In genomic region chr14:41072944-41073275, GRCm38 (mm10) we compare ENCODE assay signal across 10 mouse cellular contexts. TPM values are rescaled to one million over a fixed set of nuclear protein-coding genes. Genes with fewer than 3 reads are reported as not detected.
DNase-seq lines count a peak whose midpoint lies in the region; ATAC-seq and TF ChIP-seq lines count a peak whose summit lies in the region.
"Had no signal": no experiment of that assay in that cellular context is flagged by ENCODE, and none has a peak within 500 bp of the region (broad histone marks: within the 10 kb centered on the region; RNA-seq: fewer than 3 reads in every experiment).

No protein-coding gene starts in this region.

- WGBS in heart, embryonic 11.5 days (ENCODE audit: insufficient replicate concordance): 9% methylated on average over 8 of the region's 8 CpGs
- 2% methylated on average over 8 of the region's 8 CpGs for WGBS in liver, postnatal 0 days (ENCODE audit: insufficient replicate concordance)

- ATAC-seq in heart, embryonic 11.5 days (replicated peaks; ENCODE audit: insufficient number of reproducible peaks, low FRiP score, low TSS enrichment): no peak
- ATAC-seq in granulocyte monocyte progenitor cell, adult 5-6 weeks (replicated peaks; ENCODE audit: poor library complexity, severe bottlenecking): peak; percentile 35
- no peak for ATAC-seq in liver, postnatal 0 days
- ATAC-seq: CD4-positive, CD25-positive, alpha-beta regulatory T cell, adult 4 months had no signal

- H3K27ac ChIP-seq in heart, embryonic 11.5 days (ENCODE audit: low read depth, low read length): no peak overlapping the region
- no peak overlapping the region for H3K27ac ChIP-seq in ES-Bruce4 (ENCODE audit: insufficient read depth, low read length)
- no peak overlapping the region for H3K27ac ChIP-seq in liver, postnatal 0 days (ENCODE audit: low read depth)

- H3K4me2 ChIP-seq in heart, embryonic 11.5 days: peak overlapping the region; percentile 76
- H3K4me2 ChIP-seq in liver, postnatal 0 days (ENCODE audit: low read depth, low read length): peak overlapping the region; percentile 48

- H3K36me3 ChIP-seq in heart, embryonic 11.5 days (ENCODE audit: control insufficient read depth, insufficient read depth, low read length): no peaks in the 10 kb centered on the region
- no peaks in the 10 kb centered on the region for H3K36me3 ChIP-seq in ES-Bruce4 (ENCODE audit: control insufficient read depth, insufficient read depth, low read length, poor library complexity, severe bottlenecking)
- H3K36me3 ChIP-seq in liver, postnatal 0 days (replicated peaks; ENCODE audit: insufficient read depth, low read length): no peaks in the 10 kb centered on the region

- DNase-seq in heart, adult 8-10 months (ENCODE audit: low spot score): no peak
- no peak for DNase-seq in liver, postnatal 0 days
- no peak for DNase-seq in urinary bladder, postnatal 4 days (ENCODE audit: low spot score in 2 of 2)
- DNase-seq in right cerebral cortex, postnatal 36 days (ENCODE audit: low spot score in 2 of 2): no peak
- no peak for DNase-seq in urinary bladder, postnatal 10 days (ENCODE audit: low spot score)

- H3K4me1 ChIP-seq in heart, embryonic 11.5 days (ENCODE audit: control insufficient read depth, insufficient read depth, low read length): peaks cover 4% of the 10 kb centered on the region; the same call in 1 of the 2 replicates
- no peaks in the 10 kb centered on the region for H3K4me1 ChIP-seq in ES-Bruce4 (ENCODE audit: control insufficient read depth, insufficient read depth, low read length)
- 0 out of 2 replicates have a peak, but pooled peaks cover 6% of the 10 kb centered on the region for H3K4me1 ChIP-seq in liver, postnatal 0 days (ENCODE audit: insufficient read depth)

- 0 out of 2 replicates have a peak overlapping the region, but pooled peaks have one; percentile 52 for H3K9ac ChIP-seq in heart, embryonic 11.5 days (ENCODE audit: low read depth, low read length)
- H3K9ac ChIP-seq in ES-Bruce4 (ENCODE audit: low read depth, poor library complexity, severe bottlenecking): no peak overlapping the region
- no peak overlapping the region for H3K9ac ChIP-seq in liver, postnatal 0 days (replicated peaks)

- peak overlapping the region; percentile 42 for H3K4me3 ChIP-seq in heart, embryonic 11.5 days (ENCODE audit: low read depth, low read length)
- peak overlapping the region; percentile 5; the same call in 1 of the 2 replicates for H3K4me3 ChIP-seq in ES-Bruce4 (ENCODE audit: low read depth, low read length)
- peak overlapping the region; percentile 15; the same call in 1 of the 2 replicates for H3K4me3 ChIP-seq in liver, postnatal 0 days (ENCODE audit: low read depth, low read length)

- H3K9me3 ChIP-seq in heart, embryonic 11.5 days (replicated peaks; ENCODE audit: control insufficient read depth, low read length): no peaks in the 10 kb centered on the region
- H3K9me3 ChIP-seq in ES-Bruce4 (replicated peaks; ENCODE audit: control insufficient read depth, insufficient read depth, low read length, poor library complexity, severe bottlenecking): no peaks in the 10 kb centered on the region
- no peaks in the 10 kb centered on the region for H3K9me3 ChIP-seq in liver, postnatal 0 days (ENCODE audit: low read length)

- no peaks in the 10 kb centered on the region for H3K27me3 ChIP-seq in heart, embryonic 11.5 days (ENCODE audit: control insufficient read depth, insufficient read depth, low read length)
- no peaks in the 10 kb centered on the region for H3K27me3 ChIP-seq in ES-Bruce4 (ENCODE audit: control insufficient read depth, insufficient read depth, low read length, poor library complexity, severe bottlenecking)
- H3K27me3 ChIP-seq in liver, postnatal 0 days (ENCODE audit: insufficient read depth, low read length): no peaks in the 10 kb centered on the region

- no peak for TF ChIP-seq CTCF in ES-Bruce4 (IDR thresholded peaks at IDR 0.05; ENCODE audit: low read depth, low read length)
- no peak for TF ChIP-seq CTCF in liver, postnatal 0 days (IDR thresholded peaks at IDR 0.05; ENCODE audit: low read depth)

- no peak for TF ChIP-seq EP300 in ES-Bruce4 (IDR thresholded peaks at IDR 0.05; ENCODE audit: insufficient read depth, low read depth, low read length)
- TF ChIP-seq EP300 in liver, postnatal 0 days (IDR thresholded peaks at IDR 0.05; ENCODE audit: low read depth): no peak

- no peak for TF ChIP-seq POLR2A in ES-Bruce4 (IDR thresholded peaks at IDR 0.05; ENCODE audit: insufficient read depth, low read length)

RNA-seq across cellular contexts. Expression of gene Dydc1, which starts 0.2 kb away (rescaled TPM):
- polyA plus RNA-seq in heart, embryonic 11.5 days (2014; fragmentation: Nextera tagmentation; extraction: Ambion mirVana): not detected in 2 replicates
- not detected for total RNA-seq in heart, adult 8-10 months (2022)
- polyA plus RNA-seq in ES-Bruce4 (2011; ENCODE audit: insufficient read depth, insufficient read length, low read depth, missing spikeins): not detected in 2 replicates
- total RNA-seq in granulocyte monocyte progenitor cell, adult 5-6 weeks (2014; fragmentation: Nextera tagmentation): not detected in 2 replicates
- not detected in 2 replicates for total RNA-seq in granulocyte monocyte progenitor cell, adult 5-6 weeks (2017)
- polyA plus RNA-seq in liver, postnatal 0 days (2015; fragmentation: Nextera tagmentation; extraction: Ambion mirVana): not detected in 2 replicates
- polyA plus RNA-seq: CD4-positive, CD25-positive, alpha-beta regulatory T cell, adult 4 months; large intestine, adult 2 months had no signal

RNA-seq across cellular contexts. Expression of gene Dydc2, which starts 3.9 kb away (rescaled TPM):
- polyA plus RNA-seq in heart, embryonic 11.5 days (2014; fragmentation: Nextera tagmentation; extraction: Ambion mirVana): 0.53 TPM in 1 of 2 replicates, not detected in the other
- total RNA-seq in heart, adult 8-10 months (2022): not detected
- polyA plus RNA-seq in ES-Bruce4 (2011; ENCODE audit: insufficient read depth, insufficient read length, low read depth, missing spikeins): not detected in 2 replicates
- not detected in 2 replicates for total RNA-seq in granulocyte monocyte progenitor cell, adult 5-6 weeks (2014; fragmentation: Nextera tagmentation)
- total RNA-seq in granulocyte monocyte progenitor cell, adult 5-6 weeks (2017): not detected in 2 replicates
- polyA plus RNA-seq in liver, postnatal 0 days (2015; fragmentation: Nextera tagmentation; extraction: Ambion mirVana): not detected in 2 replicates
- polyA plus RNA-seq: CD4-positive, CD25-positive, alpha-beta regulatory T cell, adult 4 months; large intestine, adult 2 months had no signal

RNA-seq across cellular contexts. Expression of gene Mat1a, which starts 31.9 kb away (rescaled TPM):
- 0.46 and 1.1 TPM in 2 replicates for polyA plus RNA-seq in heart, embryonic 11.5 days (2014; fragmentation: Nextera tagmentation; extraction: Ambion mirVana)
- under 1 TPM in 2 of 4 experiments, not detected in 2; 0.09 to 0.31 TPM for total RNA-seq in heart, adult 8-10 months (2022)
- 0.52 and 1.2 TPM in 2 replicates for polyA plus RNA-seq in ES-Bruce4 (2011; ENCODE audit: insufficient read depth, insufficient read length, low read depth, missing spikeins)
- not detected in 2 replicates for total RNA-seq in granulocyte monocyte progenitor cell, adult 5-6 weeks (2014; fragmentation: Nextera tagmentation)
- total RNA-seq in granulocyte monocyte progenitor cell, adult 5-6 weeks (2017): not detected in 2 replicates
- 1,129 and 1,137 TPM in 2 replicates for polyA plus RNA-seq in liver, postnatal 0 days (2015; fragmentation: Nextera tagmentation; extraction: Ambion mirVana)
- polyA plus RNA-seq: CD4-positive, CD25-positive, alpha-beta regulatory T cell, adult 4 months; large intestine, adult 2 months had no signal

RNA-seq across cellular contexts. Expression of gene Sftpa1, which starts 58.7 kb away (rescaled TPM):
- 0.35 and 0.69 TPM in 2 replicates for polyA plus RNA-seq in heart, embryonic 11.5 days (2014; fragmentation: Nextera tagmentation; extraction: Ambion mirVana)
- total RNA-seq in heart, adult 8-10 months (2022): under 1 TPM in 1 of 4 experiments, not detected in 3; 0.14 TPM
- polyA plus RNA-seq in ES-Bruce4 (2011; ENCODE audit: insufficient read depth, insufficient read length, low read depth, missing spikeins): not detected in 2 replicates
- not detected in 2 replicates for total RNA-seq in granulocyte monocyte progenitor cell, adult 5-6 weeks (2014; fragmentation: Nextera tagmentation)
- total RNA-seq in granulocyte monocyte progenitor cell, adult 5-6 weeks (2017): not detected in 2 replicates
- 0.33 and 1.3 TPM in 2 replicates for polyA plus RNA-seq in liver, postnatal 0 days (2015; fragmentation: Nextera tagmentation; extraction: Ambion mirVana)
- polyA plus RNA-seq: CD4-positive, CD25-positive, alpha-beta regulatory T cell, adult 4 months; large intestine, adult 2 months had no signal

RNA-seq across cellular contexts. Expression of gene Fam213a, which starts 59.3 kb away (rescaled TPM):
- polyA plus RNA-seq in heart, embryonic 11.5 days (2014; fragmentation: Nextera tagmentation; extraction: Ambion mirVana): 67.7 and 75.4 TPM in 2 replicates
- 10 to 100 TPM; 24.7 to 39.2 (median 28.2) TPM for total RNA-seq in heart, adult 8-10 months (2022)
- 24.8 and 27.5 TPM in 2 replicates for polyA plus RNA-seq in ES-Bruce4 (2011; ENCODE audit: insufficient read depth, insufficient read length, low read depth, missing spikeins)
- 7.5 and 11.0 TPM in 2 replicates for total RNA-seq in granulocyte monocyte progenitor cell, adult 5-6 weeks (2014; fragmentation: Nextera tagmentation)
- total RNA-seq in granulocyte monocyte progenitor cell, adult 5-6 weeks (2017): 10.6 and 11.6 TPM in 2 replicates
- 80.4 and 85.0 TPM in 2 replicates for polyA plus RNA-seq in liver, postnatal 0 days (2015; fragmentation: Nextera tagmentation; extraction: Ambion mirVana)

Comparison
In these comparisons a context has a peak if more than half of its experiments do, and no peak if none do; other contexts are left out.
1. RNA of gene Mat1a, which starts 31.9 kb away (polyA plus RNA-seq): 1,129 to 1,137 TPM in liver, postnatal 0 days; 0.52 to 1.2 TPM in ES-Bruce4 and 0.46 to 1.1 TPM in heart, embryonic 11.5 days; every median in the first group is over 100 times any median in the second.
2. Peak in every context shown above with its lines, with median percentiles within 50 percentile points of each other: H3K4me3 ChIP-seq.